Mouse (Mus musculus) bone marrow, adult 2 months (tissue): ENCODE data around the gene Ddx27.

Experiments
- CTCF ChIP-seq: fragments of 200-500 bp; IDR thresholded peaks from 2 replicates; pipeline ENCODE4 v1.5.1; 2011; ENCODE audit warnings: low read length, control low read depth; ENCODE audit not compliant: control insufficient read depth, insufficient read depth
- POLR2A ChIP-seq: fragments of 200-500 bp; IDR thresholded peaks from 2 replicates; pipeline ENCODE4 v1.6.1; 2011; ENCODE audit warnings: low read depth, mild to moderate bottlenecking, control low read depth, low read length, borderline replicate concordance; ENCODE audit not compliant: control insufficient read depth

DNA sequence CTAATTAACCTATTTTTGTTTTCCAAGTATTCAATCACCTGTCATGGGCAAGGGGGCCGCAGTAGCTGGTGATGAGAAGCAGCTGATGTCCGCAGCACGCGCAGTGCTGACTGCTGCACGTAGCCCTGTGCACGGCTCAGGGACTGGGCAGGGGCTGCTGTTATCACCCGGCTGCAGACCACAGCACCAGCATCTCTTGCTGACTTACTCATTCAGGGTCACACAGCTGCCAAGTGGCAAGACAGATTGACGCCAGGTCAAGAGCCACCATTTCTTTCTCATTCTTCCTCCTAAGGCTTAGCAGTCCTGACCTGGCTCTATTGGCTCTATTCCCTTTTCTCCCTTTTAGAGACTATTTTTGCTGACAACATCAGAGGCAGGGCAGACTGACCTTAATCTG, 24.4 kb downstream of the Ddx27 start:
- no peak for TF ChIP-seq POLR2A
- TF ChIP-seq CTCF = no peak
